Mouse (Mus musculus): ENCODE results near the gene Tmie. TPM values are rescaled to one million over a fixed set of nuclear protein-coding genes. Genes with fewer than 3 reads are reported as not detected.
"Not testable (repeated sequence)": the region's sequence is repeated elsewhere in the genome, so short reads cannot be mapped to it uniquely, and the experiment has no call there.

Tmie gene
- polyA plus RNA-seq, 1 experiment from 2014 or later = 0.34 TPM

GRCm38 (mm10) chr9:110834961-110835360 lies 45.0 kb downstream of the Tmie start:
- no peaks in the 10 kb centered on the region for H3K4me1 ChIP-seq (replicated peaks; ENCODE audit: control insufficient read depth, insufficient read depth, low read length)
- H3K9me3 ChIP-seq (ENCODE audit: control insufficient read depth, low read length) = no peaks in the 10 kb centered on the region
- H3K27me3 ChIP-seq (ENCODE audit: control insufficient read depth, insufficient read depth, low read length) = no peaks in the 10 kb centered on the region
- no peak overlapping the region for H3K4me2 ChIP-seq (replicated peaks; ENCODE audit: low read depth, low read length)
- no peak overlapping the region for H3K27ac ChIP-seq (ENCODE audit: low read depth, low read length)
- H3K36me3 ChIP-seq (ENCODE audit: control insufficient read depth, insufficient read depth, low read length) = no peaks in the 10 kb centered on the region
- DNase-seq (ENCODE audit: low spot score) (no peak), ATAC-seq (ENCODE audit: low FRiP score) (no peak)
- no peak overlapping the region for H3K9ac ChIP-seq (ENCODE audit: low read depth, low read length)
- WGBS = 36% methylated on average over 10 of the region's 10 CpGs
- H3K4me3 ChIP-seq (ENCODE audit: low read depth, low read length) = no peak overlapping the region

- no peak for DNase-seq (ENCODE audit: low spot score)
- Histone ChIP-seq H3K9ac (ENCODE audit: low read depth, low read length) (no peak within 1 kb of the TSS), H3K9me3 (ENCODE audit: control insufficient read depth, low read length) (no peaks in the 10 kb centered on the region), H3K4me1 (replicated peaks; ENCODE audit: control insufficient read depth, insufficient read depth, low read length) (no peaks in the 10 kb centered on the region), H3K4me3 (ENCODE audit: low read depth, low read length) (no peak within 1 kb of the TSS), H3K27ac (ENCODE audit: low read depth, low read length) (no peak within 1 kb of the TSS), H3K36me3 (ENCODE audit: control insufficient read depth, insufficient read depth, low read length) (no peaks in the 10 kb centered on the region), H3K27me3 (ENCODE audit: control insufficient read depth, insufficient read depth, low read length) (no peaks in the 10 kb centered on the region), H3K4me2 (replicated peaks; ENCODE audit: low read depth, low read length) (no peak within 1 kb of the TSS)
- WGBS = 82% methylated on average over 19 of the region's 19 CpGs
- ATAC-seq (ENCODE audit: low FRiP score) = no peak
Measured at GRCm38 (mm10) chr9:110834411-110834810, 45.5 kb downstream of the Tmie start, which contains the start of gene Prss45. TSS of gene Prss45 (plus strand) at chr9:110834588.

GRCm38 (mm10) chr9:110833021-110833420 lies 46.9 kb downstream of the Tmie start:
- H3K27ac ChIP-seq (ENCODE audit: low read depth, low read length) = no peak overlapping the region
- ATAC-seq (ENCODE audit: low FRiP score) (no peak), DNase-seq (ENCODE audit: low spot score) (peak; percentile 20)
- no peak overlapping the region for H3K4me3 ChIP-seq (ENCODE audit: low read depth, low read length)
- 79% methylated on average over 5 of the region's 5 CpGs for WGBS
- H3K36me3 ChIP-seq (ENCODE audit: control insufficient read depth, insufficient read depth, low read length) = no peaks in the 10 kb centered on the region
- no peaks in the 10 kb centered on the region for H3K27me3 ChIP-seq (ENCODE audit: control insufficient read depth, insufficient read depth, low read length)
- H3K4me2 ChIP-seq (replicated peaks; ENCODE audit: low read depth, low read length) = no peak overlapping the region
- no peaks in the 10 kb centered on the region for H3K4me1 ChIP-seq (replicated peaks; ENCODE audit: control insufficient read depth, insufficient read depth, low read length)
- no peaks in the 10 kb centered on the region for H3K9me3 ChIP-seq (ENCODE audit: control insufficient read depth, low read length)
- H3K9ac ChIP-seq (ENCODE audit: low read depth, low read length) = no peak overlapping the region

- H3K36me3 ChIP-seq (ENCODE audit: control insufficient read depth, insufficient read depth, low read length) = no peaks in the 10 kb centered on the region
- no peak within 1 kb of the TSS for H3K27ac ChIP-seq (ENCODE audit: low read depth, low read length)
- H3K4me3 ChIP-seq (ENCODE audit: low read depth, low read length) = no peak within 1 kb of the TSS
- no peaks in the 10 kb centered on the region for H3K27me3 ChIP-seq (ENCODE audit: control insufficient read depth, insufficient read depth, low read length)
- WGBS = 86% methylated on average over 3 of the region's 3 CpGs
- H3K4me2 ChIP-seq (replicated peaks; ENCODE audit: low read depth, low read length) = no peak within 1 kb of the TSS
- H3K9ac ChIP-seq (ENCODE audit: low read depth, low read length) = no peak within 1 kb of the TSS
- H3K9me3 ChIP-seq (ENCODE audit: control insufficient read depth, low read length) = no peaks in the 10 kb centered on the region
- no peaks in the 10 kb centered on the region for H3K4me1 ChIP-seq (replicated peaks; ENCODE audit: control insufficient read depth, insufficient read depth, low read length)
- DNase-seq (ENCODE audit: low spot score) (no peak), ATAC-seq (ENCODE audit: low FRiP score) (no peak)
Measured at GRCm38 (mm10) chr9:110826390-110826789, 53.5 kb downstream of the Tmie start, which contains the start of gene Prss43. TSS of gene Prss43 (plus strand) at chr9:110826690.

- Histone ChIP-seq H3K9ac (ENCODE audit: low read depth, low read length) (no peak overlapping the region), H3K4me3 (ENCODE audit: low read depth, low read length) (no peak overlapping the region), H3K27ac (ENCODE audit: low read depth, low read length) (no peak overlapping the region), H3K36me3 (ENCODE audit: control insufficient read depth, insufficient read depth, low read length) (no peaks in the 10 kb centered on the region), H3K4me2 (replicated peaks; ENCODE audit: low read depth, low read length) (no peak overlapping the region), H3K27me3 (ENCODE audit: control insufficient read depth, insufficient read depth, low read length) (no peaks in the 10 kb centered on the region), H3K4me1 (replicated peaks; ENCODE audit: control insufficient read depth, insufficient read depth, low read length) (no peaks in the 10 kb centered on the region), H3K9me3 (ENCODE audit: control insufficient read depth, low read length) (no peaks in the 10 kb centered on the region)
- WGBS = 78% methylated on average over 7 of the region's 7 CpGs
- no peak for DNase-seq (ENCODE audit: low spot score)
- ATAC-seq (ENCODE audit: low FRiP score) = no peak
Measured at GRCm38 (mm10) chr9:110825832-110826231, 54.1 kb downstream of the Tmie start.

- WGBS = 87% methylated on average over 4 of the region's 4 CpGs
- ATAC-seq (ENCODE audit: low FRiP score) = no peak
- H3K36me3 ChIP-seq (ENCODE audit: control insufficient read depth, insufficient read depth, low read length) = no peaks in the 10 kb centered on the region
- no peaks in the 10 kb centered on the region for H3K4me1 ChIP-seq (replicated peaks; ENCODE audit: control insufficient read depth, insufficient read depth, low read length)
- H3K4me3 ChIP-seq (ENCODE audit: low read depth, low read length) = no peak overlapping the region
- no peak overlapping the region for H3K4me2 ChIP-seq (replicated peaks; ENCODE audit: low read depth, low read length)
- H3K27ac ChIP-seq (ENCODE audit: low read depth, low read length) = no peak overlapping the region
- H3K27me3 ChIP-seq (ENCODE audit: control insufficient read depth, insufficient read depth, low read length) = no peaks in the 10 kb centered on the region
- H3K9ac ChIP-seq (ENCODE audit: low read depth, low read length) = no peak overlapping the region
- H3K9me3 ChIP-seq (ENCODE audit: control insufficient read depth, low read length) = no peaks in the 10 kb centered on the region
- DNase-seq (ENCODE audit: low spot score) = no peak
Measured at GRCm38 (mm10) chr9:110825426-110825825, 54.5 kb downstream of the Tmie start.

- Histone ChIP-seq H3K27me3 (ENCODE audit: control insufficient read depth, insufficient read depth, low read length) (no peaks in the 10 kb centered on the region), H3K27ac (ENCODE audit: low read depth, low read length) (no peak overlapping the region), H3K4me2 (replicated peaks; ENCODE audit: low read depth, low read length) (no peak overlapping the region), H3K9me3 (ENCODE audit: control insufficient read depth, low read length) (no peaks in the 10 kb centered on the region), H3K9ac (ENCODE audit: low read depth, low read length) (no peak overlapping the region), H3K4me3 (ENCODE audit: low read depth, low read length) (no peak overlapping the region), H3K36me3 (ENCODE audit: control insufficient read depth, insufficient read depth, low read length) (no peaks in the 10 kb centered on the region), H3K4me1 (replicated peaks; ENCODE audit: control insufficient read depth, insufficient read depth, low read length) (no peaks in the 10 kb centered on the region)
- DNase-seq (ENCODE audit: low spot score) (no peak), ATAC-seq (ENCODE audit: low FRiP score) (no peak)
- WGBS = 86% methylated on average over 7 of the region's 7 CpGs
Measured at GRCm38 (mm10) chr9:110821436-110821835, 58.5 kb downstream of the Tmie start.

GRCm38 (mm10) chr9:110820546-110820945 lies 59.4 kb downstream of the Tmie start:
- not testable (repeated sequence) for H3K27me3 ChIP-seq (ENCODE audit: control insufficient read depth, insufficient read depth, low read length); DNase-seq (ENCODE audit: low spot score); H3K9me3 ChIP-seq (ENCODE audit: control insufficient read depth, low read length); ATAC-seq (ENCODE audit: low FRiP score); H3K4me3 ChIP-seq (ENCODE audit: low read depth, low read length); H3K36me3 ChIP-seq (ENCODE audit: control insufficient read depth, insufficient read depth, low read length); H3K27ac ChIP-seq (ENCODE audit: low read depth, low read length); H3K9ac ChIP-seq (ENCODE audit: low read depth, low read length); H3K4me1 ChIP-seq (replicated peaks; ENCODE audit: control insufficient read depth, insufficient read depth, low read length); H3K4me2 ChIP-seq (replicated peaks; ENCODE audit: low read depth, low read length)
